Mouse (Mus musculus) adrenal gland (tissue): ENCODE data around the gene Crlf1.

Experiments
- intact Hi-C: fragments of 180-260 bp; cut with DNase I; formaldehyde crosslinking; loops from one replicate; pipeline ENCODE4 v1.15.1; 2025

Crlf1 gene

GRCm38 (mm10) chr8:70468733-70469132, 24.2 kb upstream of the Crlf1 start:
- intact Hi-C loops, result no loop called here

GRCm38 (mm10) chr8:70469295-70469916, 23.6 kb upstream of the Crlf1 start:
- intact Hi-C loops, result no loop called here

- intact Hi-C loops, result no loop called here
Observed at GRCm38 (mm10) chr8:70469938-70470337, 23.0 kb upstream of the Crlf1 start.

GRCm38 (mm10) chr8:70471856-70472255, 21.1 kb upstream of the Crlf1 start:
- intact Hi-C loops, result no loop called here

GRCm38 (mm10) chr8:70476333-70477268, 16.4 kb upstream of the Crlf1 start, which contains the start of gene Klhl26:
Gene Klhl26 (minus strand): TSS chr8:70476968.
- intact Hi-C loops, result no loop called here

- intact Hi-C loops, result no loop called here
Observed at GRCm38 (mm10) chr8:70477269-70477982, 15.5 kb upstream of the Crlf1 start.

GRCm38 (mm10) chr8:70481908-70482307, 11.1 kb upstream of the Crlf1 start:
- intact Hi-C loops, result no loop called here

GRCm38 (mm10) chr8:70482943-70483342, 10.0 kb upstream of the Crlf1 start:
- intact Hi-C loops, result no loop called here

- intact Hi-C loops, result no loop called here
Observed at GRCm38 (mm10) chr8:70486191-70486681, 6.7 kb upstream of the Crlf1 start.

GRCm38 (mm10) chr8:70486941-70487520, 5.9 kb upstream of the Crlf1 start, which contains the start of gene Tmem59l:
Gene Tmem59l (minus strand): TSS chr8:70487358.
- intact Hi-C loops, result no loop called here

GRCm38 (mm10) chr8:70487993-70488796, 4.8 kb upstream of the Crlf1 start:
- intact Hi-C loops, result no loop called here

- intact Hi-C loops, result no loop called here
Observed at GRCm38 (mm10) chr8:70488931-70489470, 4.0 kb upstream of the Crlf1 start.

GRCm38 (mm10) chr8:70489576-70489975, 3.4 kb upstream of the Crlf1 start:
- intact Hi-C loops, result no loop called here

GRCm38 (mm10) chr8:70490061-70490879, 2.7 kb upstream of the Crlf1 start:
- intact Hi-C loops, result no loop called here

- intact Hi-C loops, result no loop called here
Observed at GRCm38 (mm10) chr8:70490880-70491495, 2.0 kb upstream of the Crlf1 start.

GRCm38 (mm10) chr8:70493692-70494415, 896 bp downstream of the Crlf1 start:
- intact Hi-C loops, result no loop called here

GRCm38 (mm10) chr8:70494416-70494945, 1.5 kb downstream of the Crlf1 start:
- intact Hi-C loops, result no loop called here
